Mouse (Mus musculus) megakaryocyte, embryonic 14.5 days (primary cell): Measurements from ENCODE around the gene Smyd3.

Experiments
- FLI1 ChIP-seq: IDR thresholded peaks from 2 replicates; pipeline ENCODE4 v1.6.1; 2012; ENCODE audit warnings: low read length, inconsistent platforms, mixed read lengths
- GATA1 ChIP-seq: IDR thresholded peaks from 3 replicates; pipeline ENCODE4 v1.6.1; 2012; ENCODE audit warnings: mixed read lengths, low read length, inconsistent platforms, borderline replicate concordance

DNA sequence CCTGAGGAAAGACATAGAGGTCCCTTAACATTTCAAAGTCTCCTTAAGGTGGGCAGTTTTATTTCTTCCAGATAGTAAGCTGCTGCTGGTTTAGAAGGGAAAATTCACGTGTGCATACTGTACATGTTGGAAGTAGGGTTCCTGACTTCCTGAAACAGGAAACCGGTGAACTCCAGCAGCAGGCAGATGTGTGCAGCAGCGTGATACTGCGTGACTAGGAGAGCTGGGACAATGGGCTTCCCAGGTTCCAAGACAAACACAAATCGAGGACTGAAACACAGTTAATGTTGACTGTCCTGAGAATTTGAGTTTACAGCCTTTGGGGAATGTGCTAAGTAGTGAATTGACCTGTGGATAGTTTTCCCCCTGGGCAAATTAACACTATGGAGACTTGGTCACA, 434.7 kb downstream of the Smyd3 start:
- TF ChIP-seq FLI1 (no peak), GATA1 (no peak)
